Mouse (Mus musculus) liver, adult 2 months (tissue): Measurements from ENCODE around the gene Atp6v1d.

Experiments used
- CTCF ChIP-seq: fragments of 200-500 bp; IDR thresholded peaks from 2 replicates; pipeline ENCODE4 v1.5.1; 2011; ENCODE audit warnings: low read depth, low read length, control low read depth
- POLR2A ChIP-seq: fragments of 200-500 bp; IDR thresholded peaks from 2 replicates; pipeline ENCODE4 v1.6.1; 2011; ENCODE audit warnings: low read length, control low read depth; ENCODE audit not compliant: insufficient read depth; ENCODE audit errors: extremely low read depth

DNA sequence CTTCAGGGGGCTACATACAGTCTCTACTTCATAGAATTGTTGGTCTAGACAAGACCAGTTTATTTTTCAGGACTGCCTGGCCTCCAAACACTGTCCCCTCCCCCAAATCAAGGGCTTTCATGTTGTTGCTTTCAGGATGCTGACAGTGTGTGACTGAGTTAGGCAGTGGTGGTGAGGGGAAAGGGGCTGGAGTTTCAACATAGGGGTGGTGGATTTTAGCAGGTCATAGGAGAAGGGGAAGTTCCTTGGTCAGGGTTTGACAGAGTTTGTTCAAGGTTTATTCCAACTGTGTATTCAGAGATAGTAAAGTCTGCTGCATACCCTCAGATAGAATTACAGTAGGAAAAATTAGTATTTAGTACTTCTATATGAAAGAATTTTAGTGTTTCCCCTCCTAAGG, 59.6 kb downstream of the Atp6v1d start:
- TF ChIP-seq CTCF: no peak
- no peak for TF ChIP-seq POLR2A
